8 mouse cellular contexts compared by ENCODE assay signal in genomic region chr12:8921394-8922368, GRCm38 (mm10). TPM values are rescaled to one million over a fixed set of nuclear protein-coding genes. Genes with fewer than 3 reads are reported as not detected.
DNase-seq lines count a peak whose midpoint lies in the region; ATAC-seq and TF ChIP-seq lines count a peak whose summit lies in the region.

Laptm4a (plus strand) TSS chr12:8921664.

- no peaks in the 10 kb centered on the region for H3K9me3 ChIP-seq in kidney, embryonic 14.5 days (ENCODE audit: control insufficient read depth, low read length)
- H3K9me3 ChIP-seq in limb, embryonic 15.5 days, result no peaks in the 10 kb centered on the region

- H3K9ac ChIP-seq in kidney, embryonic 14.5 days (ENCODE audit: low read depth, low read length), result peak within 1 kb of the TSS; percentile 91
- H3K9ac ChIP-seq in limb, embryonic 15.5 days, result peak within 1 kb of the TSS; percentile 90

- DNase-seq in A20 (ENCODE audit: low read depth, low spot score), result peak; percentile 99
- DNase-seq in heart, adult 9 months (ENCODE audit: low spot score in 2 of 2), result peak; percentile 99 to 100
- peak; percentile 92 to 96 for DNase-seq in monocyte, adult 2 months (ENCODE audit: low read depth in 1 of 2, low spot score in 2 of 2)
- peak; percentile 98 for DNase-seq in spleen, postnatal 36 days (ENCODE audit: low spot score in 2 of 2)

- TF ChIP-seq POLR2A in bone marrow macrophage, adult 2 months (IDR thresholded peaks at IDR 0.05; ENCODE audit: borderline replicate concordance, low read depth, low read length), result no peak
- peak; percentile 83 for TF ChIP-seq POLR2A in embryonic fibroblast, embryonic 13.5 days (IDR thresholded peaks at IDR 0.05; ENCODE audit: low read depth, low read length)

- H3K4me3 ChIP-seq in bone marrow macrophage, adult 2 months (ENCODE audit: insufficient read depth, low read length), result peak within 1 kb of the TSS; percentile 97
- peak within 1 kb of the TSS; percentile 99 for H3K4me3 ChIP-seq in embryonic fibroblast, embryonic 13.5 days (ENCODE audit: insufficient read depth, low read length)
- H3K4me3 ChIP-seq in kidney, embryonic 14.5 days (ENCODE audit: low read length), result peak within 1 kb of the TSS; percentile 61
- H3K4me3 ChIP-seq in limb, embryonic 15.5 days, result peak within 1 kb of the TSS; percentile 81

- H3K4me2 ChIP-seq in kidney, embryonic 14.5 days (replicated peaks; ENCODE audit: low read depth, low read length), result peak within 1 kb of the TSS; percentile 81
- H3K4me2 ChIP-seq in limb, embryonic 15.5 days, result peak within 1 kb of the TSS; percentile 52

- ATAC-seq in kidney, embryonic 14.5 days (ENCODE audit: low FRiP score, low TSS enrichment), result peak; percentile 98
- peak; percentile 98 for ATAC-seq in limb, embryonic 15.5 days (ENCODE audit: insufficient number of reproducible peaks, low FRiP score, low TSS enrichment, low read depth)

- H3K27me3 ChIP-seq in kidney, embryonic 14.5 days (ENCODE audit: control insufficient read depth, insufficient read depth, low read length), result no peaks in the 10 kb centered on the region
- H3K27me3 ChIP-seq in limb, embryonic 15.5 days, result no peaks in the 10 kb centered on the region

- peaks cover 9% of the 10 kb centered on the region; the same call in 1 of the 2 replicates for H3K36me3 ChIP-seq in kidney, embryonic 14.5 days (ENCODE audit: control insufficient read depth, insufficient read depth, low read length)
- H3K36me3 ChIP-seq in limb, embryonic 15.5 days, result peaks cover 7% of the 10 kb centered on the region

- under 1% methylated on average over 73 of the region's 73 CpGs for WGBS in kidney, embryonic 14.5 days
- WGBS in limb, embryonic 15.5 days, result under 1% methylated on average over 73 of the region's 73 CpGs

- H3K4me1 ChIP-seq in bone marrow macrophage, adult 2 months (ENCODE audit: control insufficient read depth, insufficient read depth, low read length), result peaks cover 24% of the 10 kb centered on the region
- H3K4me1 ChIP-seq in embryonic fibroblast, embryonic 13.5 days (ENCODE audit: control insufficient read depth, insufficient read depth, low read length), result peaks cover 4% of the 10 kb centered on the region; the same call in 1 of the 2 replicates
- H3K4me1 ChIP-seq in kidney, embryonic 14.5 days (ENCODE audit: control insufficient read depth, insufficient read depth, low read length), result peaks cover 18% of the 10 kb centered on the region
- H3K4me1 ChIP-seq in limb, embryonic 15.5 days, result peaks cover 22% of the 10 kb centered on the region

- no peak for TF ChIP-seq CTCF in bone marrow macrophage, adult 2 months (IDR thresholded peaks at IDR 0.05; ENCODE audit: low read depth, low read length)
- no peak for TF ChIP-seq CTCF in embryonic fibroblast, embryonic 13.5 days (IDR thresholded peaks at IDR 0.05; ENCODE audit: borderline replicate concordance, insufficient read depth, low read length)

- H3K27ac ChIP-seq in bone marrow macrophage, adult 2 months (ENCODE audit: insufficient read depth, low read depth, low read length), result peak within 1 kb of the TSS; percentile 98
- H3K27ac ChIP-seq in embryonic fibroblast, embryonic 13.5 days (ENCODE audit: insufficient read depth, low read length), result peak within 1 kb of the TSS; percentile 95
- peak within 1 kb of the TSS; percentile 96 for H3K27ac ChIP-seq in kidney, embryonic 14.5 days (ENCODE audit: low read depth, low read length)
- H3K27ac ChIP-seq in limb, embryonic 15.5 days, result peak within 1 kb of the TSS; percentile 100

RNA-seq across cellular contexts. Expression of gene Laptm4a, which starts in this region (rescaled TPM):
- polyA plus RNA-seq in bone marrow macrophage, adult 2 months (2012; ENCODE audit: insufficient read depth, insufficient read length, missing spikeins), result 394 and 417 TPM in 2 replicates
- 780 and 861 TPM in 2 replicates for polyA plus RNA-seq in embryonic fibroblast, embryonic 13.5 days (2011; ENCODE audit: insufficient read length, low read depth, missing spikeins)
- polyA plus RNA-seq in kidney, embryonic 14.5 days (2014; fragmentation: Nextera tagmentation; extraction: Ambion mirVana), result 140 and 337 TPM in 2 replicates
- polyA plus RNA-seq in limb, embryonic 15.5 days (2015; fragmentation: Nextera tagmentation; extraction: Ambion mirVana), result 513 and 549 TPM in 2 replicates

Comparison
In these comparisons a context has a peak if more than half of its experiments do, and no peak if none do; other contexts are left out.
1. Peak in every context shown above with its lines: DNase-seq, ATAC-seq, H3K4me3 ChIP-seq and H3K27ac ChIP-seq.